Mouse (Mus musculus) liver, embryonic 12.5 days (tissue): ENCODE results near the gene Shkbp1. TPM values are rescaled to one million over a fixed set of nuclear protein-coding genes. Genes with fewer than 3 reads are reported as not detected.
A peak's percentile ranks its signal among the peaks of the same experiment; 100 is the strongest.

Source experiments
- ATAC-seq: fragments of 200-750 bp; cut with Nextera tagmentation; 2 replicates; pipeline ENCODE4 v1.8.0; 2017; ENCODE audit warnings: moderate number of reproducible peaks, mild to moderate bottlenecking, moderate library complexity
- H3K27ac ChIP-seq: fragments of 300-500 bp; sonication (generic); 2 replicates; pipeline ENCODE4 v1.5.1; 2016; ENCODE audit warnings: mild to moderate bottlenecking
- H3K27me3 ChIP-seq: fragments of 300-500 bp; sonication (generic); replicated peaks from 2 replicates; pipeline ENCODE4 v1.6.1; 2016; ENCODE audit warnings: mild to moderate bottlenecking, moderate library complexity
- H3K36me3 ChIP-seq: fragments of 300-500 bp; sonication (generic); 2 replicates; pipeline ENCODE4 v1.6.1; 2016; ENCODE audit warnings: mild to moderate bottlenecking, moderate library complexity
- H3K4me1 ChIP-seq: fragments of 300-500 bp; sonication (generic); 2 replicates; pipeline ENCODE4 v1.6.1; 2016
- H3K4me2 ChIP-seq: fragments of 300-500 bp; sonication (generic); 2 replicates; pipeline ENCODE4 v1.6.1; 2016; ENCODE audit warnings: mild to moderate bottlenecking, moderate library complexity
- H3K4me3 ChIP-seq: fragments of 300-500 bp; sonication (generic); 2 replicates; pipeline ENCODE4 v1.5.1; 2016; ENCODE audit warnings: mild to moderate bottlenecking, moderate library complexity
- H3K9ac ChIP-seq: fragments of 300-500 bp; sonication (generic); 2 replicates; pipeline ENCODE4 v1.6.1; 2016; ENCODE audit warnings: mild to moderate bottlenecking, moderate library complexity
- H3K9me3 ChIP-seq: fragments of 300-500 bp; sonication (generic); replicated peaks from 2 replicates; pipeline ENCODE4 v1.6.1; 2016; ENCODE audit warnings: mild to moderate bottlenecking, moderate library complexity
- WGBS: fragments of 180-500 bp; shearing (Covaris S2); methylation state at CpG from one replicate; pipeline ENCODE4 v1.1.7; 2016; ENCODE audit not compliant: insufficient replicate concordance; 5-methylcytosine and 5-hydroxymethylcytosine counted together
- polyA plus RNA-seq: library from polyadenylated mRNA; unstranded; fragments of >200 nt; fragmentation: Nextera tagmentation; extraction: Ambion mirVana; gene quantifications from 2 replicates; pipeline ENCODE4 v1.2.1, GENCODE M21; 2016

The Shkbp1 gene
- polyA plus RNA-seq, 1 experiment from 2014 or later: 32.1 TPM

GRCm38 (mm10) chr7:27360749-27361148 lies 4.9 kb upstream of the Shkbp1 start:
- Histone ChIP-seq H3K36me3 (no peaks in the 10 kb centered on the region), H3K9me3 (no peaks in the 10 kb centered on the region), H3K4me2 (peak overlapping the region; percentile 86), H3K4me1 (peaks cover 44% of the 10 kb centered on the region), H3K27ac (no peak overlapping the region), H3K4me3 (no peak overlapping the region), H3K27me3 (peaks cover 40% of the 10 kb centered on the region), H3K9ac (no peak overlapping the region)
- no peak for ATAC-seq
- 49% methylated on average over 6 of the region's 6 CpGs for WGBS

- no peak overlapping the region for H3K9ac ChIP-seq
- peaks cover 31% of the 10 kb centered on the region for H3K27me3 ChIP-seq
- H3K4me2 ChIP-seq: no peak overlapping the region
- H3K4me1 ChIP-seq: peaks cover 51% of the 10 kb centered on the region
- no peak overlapping the region for H3K27ac ChIP-seq
- H3K9me3 ChIP-seq: no peaks in the 10 kb centered on the region
- H3K4me3 ChIP-seq: no peak overlapping the region
- ATAC-seq: no peak
- H3K36me3 ChIP-seq: no peaks in the 10 kb centered on the region
- 83% methylated on average over 9 of the region's 9 CpGs for WGBS
These were observed 4.0 kb upstream of the Shkbp1 start for GRCm38 (mm10) chr7:27359706-27360358.

GRCm38 (mm10) chr7:27359162-27359561 lies 3.3 kb upstream of the Shkbp1 start:
- Histone ChIP-seq H3K9me3 (no peaks in the 10 kb centered on the region), H3K36me3 (no peaks in the 10 kb centered on the region), H3K4me1 (peaks cover 54% of the 10 kb centered on the region), H3K27ac (no peak overlapping the region), H3K27me3 (peaks cover 24% of the 10 kb centered on the region), H3K4me2 (no peak overlapping the region), H3K9ac (no peak overlapping the region), H3K4me3 (no peak overlapping the region)
- 60% methylated on average over 2 of the region's 2 CpGs for WGBS
- no peak for ATAC-seq

- Histone ChIP-seq H3K4me1 (peaks cover 58% of the 10 kb centered on the region), H3K9ac (peak overlapping the region; percentile 78), H3K4me3 (peak overlapping the region; percentile 78), H3K27me3 (peaks cover 9% of the 10 kb centered on the region), H3K27ac (peak overlapping the region; percentile 78), H3K36me3 (peaks cover 9% of the 10 kb centered on the region), H3K9me3 (no peaks in the 10 kb centered on the region), H3K4me2 (peak overlapping the region; percentile 91)
- 2% methylated on average over 3 of the region's 3 CpGs for WGBS
- ATAC-seq: no peak
These were observed 1.8 kb upstream of the Shkbp1 start for GRCm38 (mm10) chr7:27357595-27357978.

- Histone ChIP-seq H3K9ac (peak within 1 kb of the TSS; percentile 78), H3K4me2 (peak within 1 kb of the TSS; percentile 91), H3K27ac (peak within 1 kb of the TSS; percentile 78), H3K4me1 (peaks cover 56% of the 10 kb centered on the region), H3K4me3 (peak within 1 kb of the TSS; percentile 78), H3K36me3 (peaks cover 15% of the 10 kb centered on the region), H3K27me3 (peaks cover 4% of the 10 kb centered on the region), H3K9me3 (no peaks in the 10 kb centered on the region)
- WGBS: 1% methylated on average over 27 of the region's 27 CpGs
- ATAC-seq: no peak
These were observed 1.2 kb upstream of the Shkbp1 start, which contains the start of gene Gm20479 for GRCm38 (mm10) chr7:27356861-27357594. Gene Gm20479 (minus strand): TSS chr7:27357419.

- H3K4me2 ChIP-seq: peak overlapping the region; percentile 91
- peak overlapping the region; percentile 78 for H3K4me3 ChIP-seq
- H3K4me1 ChIP-seq: peaks cover 49% of the 10 kb centered on the region
- H3K27ac ChIP-seq: peak overlapping the region; percentile 78
- peak; percentile 22 for ATAC-seq
- no peaks in the 10 kb centered on the region; the same call in 1 of the 2 replicates for H3K27me3 ChIP-seq
- no peaks in the 10 kb centered on the region for H3K9me3 ChIP-seq
- peaks cover 22% of the 10 kb centered on the region for H3K36me3 ChIP-seq
- H3K9ac ChIP-seq: peak overlapping the region; percentile 78
- WGBS: 2% methylated on average over 16 of the region's 16 CpGs
These were observed 429 bp upstream of the Shkbp1 start for GRCm38 (mm10) chr7:27356248-27356647.

GRCm38 (mm10) chr7:27355261-27355660 lies 558 bp downstream of the Shkbp1 start:
- H3K27ac ChIP-seq: peak overlapping the region; percentile 88
- peak overlapping the region; percentile 78 for H3K4me3 ChIP-seq
- no peak for ATAC-seq
- H3K9ac ChIP-seq: peak overlapping the region; percentile 78
- WGBS: 12% methylated on average over 14 of the region's 14 CpGs
- H3K36me3 ChIP-seq: peaks cover 30% of the 10 kb centered on the region
- peak overlapping the region; percentile 91 for H3K4me2 ChIP-seq
- H3K4me1 ChIP-seq: peaks cover 40% of the 10 kb centered on the region
- no peaks in the 10 kb centered on the region for H3K9me3 ChIP-seq
- H3K27me3 ChIP-seq: no peaks in the 10 kb centered on the region; the same call in 1 of the 2 replicates

- ATAC-seq: peak; percentile 74
- Histone ChIP-seq H3K36me3 (peaks cover 33% of the 10 kb centered on the region), H3K4me2 (peak overlapping the region; percentile 91), H3K4me3 (peak overlapping the region; percentile 78), H3K4me1 (peaks cover 40% of the 10 kb centered on the region), H3K9ac (peak overlapping the region; percentile 78), H3K9me3 (no peaks in the 10 kb centered on the region), H3K27ac (peak overlapping the region; percentile 89), H3K27me3 (no peaks in the 10 kb centered on the region; the same call in 1 of the 2 replicates)
- 16% methylated on average over 4 of the region's 4 CpGs for WGBS
These were observed 1.0 kb downstream of the Shkbp1 start for GRCm38 (mm10) chr7:27354783-27355182.

GRCm38 (mm10) chr7:27354144-27354543 lies 1.7 kb downstream of the Shkbp1 start:
- Histone ChIP-seq H3K4me2 (peak overlapping the region; percentile 91), H3K4me3 (peak overlapping the region; percentile 78), H3K27me3 (no peaks in the 10 kb centered on the region; the same call in 1 of the 2 replicates), H3K36me3 (peaks cover 39% of the 10 kb centered on the region), H3K27ac (peak overlapping the region; percentile 89), H3K4me1 (peaks cover 40% of the 10 kb centered on the region), H3K9me3 (no peaks in the 10 kb centered on the region), H3K9ac (peak overlapping the region; percentile 78)
- 18% methylated on average over 6 of the region's 6 CpGs for WGBS
- ATAC-seq: no peak

- ATAC-seq: peak; percentile 25; the same call in 1 of the 2 replicates
- Histone ChIP-seq H3K27me3 (peaks cover 2% of the 10 kb centered on the region), H3K27ac (no peak overlapping the region), H3K9ac (no peak overlapping the region), H3K9me3 (no peaks in the 10 kb centered on the region), H3K4me1 (no peaks in the 10 kb centered on the region), H3K4me2 (no peak overlapping the region), H3K4me3 (no peak overlapping the region), H3K36me3 (peaks cover 69% of the 10 kb centered on the region)
- WGBS: 32% methylated on average over 6 of the region's 6 CpGs
These were observed 10.4 kb downstream of the Shkbp1 start for GRCm38 (mm10) chr7:27345444-27345843.

GRCm38 (mm10) chr7:27342595-27342994 lies 13.2 kb downstream of the Shkbp1 start:
- Histone ChIP-seq H3K27me3 (peaks cover 30% of the 10 kb centered on the region), H3K9me3 (no peaks in the 10 kb centered on the region), H3K4me3 (no peak overlapping the region), H3K4me2 (no peak overlapping the region), H3K9ac (no peak overlapping the region), H3K27ac (no peak overlapping the region), H3K4me1 (0 out of 2 replicates have a peak, but pooled peaks cover 4% of the 10 kb centered on the region), H3K36me3 (peaks cover 43% of the 10 kb centered on the region)
- 37% methylated on average over 4 of the region's 4 CpGs for WGBS
- ATAC-seq: no peak

GRCm38 (mm10) chr7:27339519-27339918 lies 16.3 kb downstream of the Shkbp1 start:
- Histone ChIP-seq H3K36me3 (peaks cover 24% of the 10 kb centered on the region), H3K27me3 (peaks cover 61% of the 10 kb centered on the region), H3K9me3 (no peaks in the 10 kb centered on the region), H3K9ac (no peak overlapping the region), H3K4me3 (no peak overlapping the region), H3K4me1 (peaks cover 21% of the 10 kb centered on the region), H3K4me2 (no peak overlapping the region), H3K27ac (no peak overlapping the region)
- ATAC-seq: no peak
- 38% methylated on average over 7 of the region's 7 CpGs for WGBS
